Mouse (Mus musculus) right cerebral cortex, adult 18-20 months (tissue): Measurements from ENCODE around the gene H1f0.

ENCODE experiments used
- DNase-seq: peaks from one replicate; pipeline ENCODE4 v3.0.0; 2022; ENCODE audit warnings: mixed read lengths

H1f0 gene

DNA sequence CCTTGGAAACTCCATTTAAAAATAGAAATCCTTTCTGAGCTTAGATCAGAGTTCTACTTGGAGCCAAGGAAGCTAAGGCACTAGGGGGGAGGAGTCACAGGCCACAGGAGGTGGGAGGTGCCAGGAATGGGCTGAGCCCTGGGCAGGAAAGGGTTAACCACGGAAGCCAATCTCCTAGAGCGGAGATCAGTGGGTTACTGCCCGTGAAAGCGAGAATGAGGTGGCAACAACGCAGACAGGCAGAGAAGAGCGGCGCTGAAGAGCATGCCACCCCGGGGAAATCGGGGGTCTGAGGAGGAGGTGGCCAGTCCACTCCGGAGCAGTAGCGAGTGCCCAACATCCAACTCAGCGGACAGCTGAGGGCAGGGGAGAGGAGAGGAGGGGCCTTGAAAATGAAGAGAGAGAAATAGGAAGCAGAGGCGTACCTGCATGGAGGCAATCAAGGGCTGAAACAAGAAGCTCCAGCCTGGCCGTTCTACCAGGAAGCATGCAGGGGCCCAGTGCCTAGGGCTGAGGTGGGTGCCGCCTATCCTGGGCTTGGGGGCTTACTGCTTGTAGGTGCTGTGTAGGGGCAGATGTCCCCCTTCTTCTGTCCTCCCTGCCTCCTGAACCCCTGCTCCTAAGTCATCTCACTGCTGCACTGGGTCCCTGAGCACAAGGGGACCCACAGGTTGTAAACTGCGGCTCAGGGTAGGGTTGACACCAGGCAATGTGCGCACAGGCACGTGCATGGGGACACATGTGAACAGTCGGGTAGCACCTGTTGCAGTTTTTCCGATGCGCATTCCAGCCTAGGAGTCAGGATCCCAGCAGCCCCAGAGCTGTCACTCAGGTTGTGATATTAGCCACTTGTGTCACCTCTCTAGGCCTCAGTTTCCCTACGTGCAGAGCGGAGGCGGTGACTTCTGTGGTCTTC is 12.5 kb downstream of the H1f0 start:
- no peak for DNase-seq

DNA sequence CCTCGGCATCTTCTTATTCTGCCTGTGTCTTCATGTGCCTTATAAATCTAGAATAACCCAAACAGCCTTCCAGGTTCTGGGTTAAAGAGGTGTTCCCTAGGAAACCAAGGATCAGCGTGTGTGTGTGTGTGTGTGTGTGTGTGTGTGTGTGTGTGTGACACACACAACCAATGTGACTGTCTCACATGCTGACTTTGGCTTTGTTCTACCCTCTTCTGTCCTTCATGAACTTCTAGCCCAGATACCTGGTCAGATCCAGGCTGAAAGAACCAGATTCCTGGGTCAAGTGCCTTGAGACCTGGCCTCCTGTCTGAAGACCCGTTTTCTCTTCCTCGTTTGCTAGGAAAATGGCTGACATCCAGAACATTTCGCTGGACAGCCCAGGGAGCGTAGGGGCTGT is 13.3 kb downstream of the H1f0 start, which contains the start of gene Galr3:
Gene Galr3, plus strand, starts transcription at position 301 of the 400 bp plus-strand sequence.
- no peak for DNase-seq

DNA sequence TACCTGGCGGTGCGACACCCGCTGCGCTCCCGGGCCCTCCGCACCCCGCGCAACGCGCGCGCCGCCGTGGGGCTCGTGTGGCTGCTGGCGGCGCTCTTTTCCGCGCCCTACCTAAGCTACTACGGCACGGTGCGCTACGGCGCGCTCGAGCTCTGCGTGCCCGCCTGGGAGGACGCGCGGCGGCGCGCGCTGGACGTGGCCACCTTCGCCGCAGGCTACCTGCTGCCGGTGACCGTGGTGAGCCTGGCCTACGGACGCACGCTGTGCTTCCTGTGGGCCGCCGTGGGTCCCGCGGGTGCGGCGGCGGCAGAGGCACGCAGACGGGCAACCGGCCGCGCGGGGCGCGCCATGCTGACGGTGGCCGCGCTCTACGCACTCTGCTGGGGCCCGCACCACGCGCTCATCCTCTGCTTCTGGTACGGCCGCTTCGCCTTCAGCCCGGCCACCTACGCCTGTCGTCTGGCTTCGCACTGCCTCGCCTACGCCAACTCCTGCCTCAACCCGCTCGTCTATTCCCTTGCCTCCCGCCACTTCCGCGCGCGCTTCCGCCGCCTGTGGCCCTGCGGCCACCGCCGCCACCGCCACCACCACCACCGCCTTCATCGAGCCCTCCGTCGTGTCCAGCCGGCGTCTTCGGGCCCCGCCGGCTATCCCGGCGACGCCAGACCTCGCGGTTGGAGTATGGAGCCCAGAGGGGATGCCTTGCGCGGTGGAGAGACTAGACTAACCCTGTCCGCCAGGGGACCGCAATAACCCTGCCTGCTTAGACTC is 14.7 kb downstream of the H1f0 start:
- DNase-seq, result peak; percentile 75

DNA sequence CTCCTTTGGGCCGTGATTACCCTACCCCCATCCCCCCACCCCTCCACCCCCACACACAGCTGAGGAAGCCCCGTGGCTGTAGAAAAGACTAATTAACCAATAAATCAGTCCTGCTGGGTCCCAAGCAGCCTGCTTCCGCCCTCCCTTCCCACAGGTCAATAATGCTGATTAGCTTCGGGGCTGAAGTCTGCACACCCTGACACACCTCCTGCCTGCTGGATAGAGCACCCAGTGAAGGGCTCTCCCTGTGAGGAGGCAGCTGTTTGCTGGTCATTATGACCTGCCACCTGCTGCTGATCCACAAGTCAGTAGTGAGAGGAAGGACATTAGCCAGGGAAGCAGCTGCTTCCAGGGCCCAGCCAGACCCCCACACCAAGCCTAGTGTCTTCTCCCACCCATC is 16.6 kb downstream of the H1f0 start:
- DNase-seq, result no peak

DNA sequence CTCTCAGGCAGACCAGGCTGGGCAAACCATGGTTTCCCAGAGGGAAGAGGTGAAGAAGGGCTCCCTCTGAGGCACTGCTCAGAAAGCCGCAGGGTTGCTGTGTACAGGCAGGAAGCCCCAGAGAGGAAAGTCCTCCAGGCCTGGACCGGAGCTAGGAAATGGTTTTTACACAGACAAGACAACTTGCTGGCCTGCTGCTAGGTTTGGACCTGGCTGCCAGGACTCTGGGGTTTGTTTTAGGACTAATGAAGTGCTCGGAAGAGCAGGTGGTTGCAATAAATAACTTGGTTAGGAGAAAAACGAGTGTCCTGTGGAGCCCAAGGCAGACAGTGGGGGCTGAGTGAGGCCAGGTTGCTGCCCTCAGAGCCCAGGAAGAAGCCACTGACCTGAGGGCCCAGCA is 19.9 kb downstream of the H1f0 start:
- no peak for DNase-seq

DNA sequence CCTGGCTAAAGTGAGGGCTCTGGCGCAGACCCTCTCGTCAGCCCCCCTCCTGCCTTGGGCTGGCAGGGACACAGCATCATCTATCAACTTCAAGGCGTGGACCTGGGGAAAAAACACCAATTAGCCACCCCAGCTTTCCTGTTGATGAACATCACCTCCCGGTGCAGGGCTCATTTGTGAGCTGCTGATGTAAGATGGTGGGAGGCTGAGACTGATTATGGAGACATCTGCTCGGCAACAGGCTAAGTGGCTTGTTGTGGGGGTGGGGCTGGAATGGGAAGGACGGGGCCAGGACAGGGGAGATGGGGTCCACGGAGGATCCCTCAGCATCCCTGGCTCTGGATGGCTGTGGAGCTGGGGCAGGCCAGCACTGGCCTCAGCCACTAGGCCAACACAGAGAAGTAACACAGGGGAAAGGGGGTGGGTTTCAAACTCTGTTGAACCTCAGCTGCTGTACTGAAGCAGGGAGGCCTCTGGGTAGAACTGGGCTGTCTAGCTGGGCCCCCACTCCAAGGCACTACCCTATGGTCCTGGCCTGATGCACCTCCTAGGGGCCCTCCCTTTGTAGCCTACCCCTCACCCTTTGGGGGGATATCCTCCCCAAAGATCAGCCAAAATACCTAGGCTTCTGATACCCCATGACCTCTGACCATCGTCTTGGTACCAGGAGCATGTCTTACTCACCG is 22.1 kb downstream of the H1f0 start:
- DNase-seq, result no peak

DNA sequence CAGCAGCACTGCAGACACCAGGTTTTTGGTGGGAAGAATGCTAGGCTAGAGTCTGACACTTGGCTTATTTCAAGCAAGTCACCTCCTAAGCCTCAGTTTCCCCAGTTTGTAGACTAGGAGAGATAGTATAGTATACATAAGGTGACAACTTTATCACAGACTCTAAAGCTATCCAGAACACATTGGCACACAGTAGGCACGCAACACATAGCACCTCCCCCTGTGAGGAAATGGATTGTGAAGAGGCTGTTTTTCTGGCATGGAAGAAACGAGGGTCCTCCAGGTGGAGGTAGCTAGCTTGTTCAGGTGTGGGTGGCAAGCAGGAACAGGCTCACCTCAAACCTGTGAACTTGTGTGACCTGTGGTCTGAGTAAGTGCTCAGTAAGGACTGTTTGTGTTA is 22.7 kb downstream of the H1f0 start:
- no peak for DNase-seq

DNA sequence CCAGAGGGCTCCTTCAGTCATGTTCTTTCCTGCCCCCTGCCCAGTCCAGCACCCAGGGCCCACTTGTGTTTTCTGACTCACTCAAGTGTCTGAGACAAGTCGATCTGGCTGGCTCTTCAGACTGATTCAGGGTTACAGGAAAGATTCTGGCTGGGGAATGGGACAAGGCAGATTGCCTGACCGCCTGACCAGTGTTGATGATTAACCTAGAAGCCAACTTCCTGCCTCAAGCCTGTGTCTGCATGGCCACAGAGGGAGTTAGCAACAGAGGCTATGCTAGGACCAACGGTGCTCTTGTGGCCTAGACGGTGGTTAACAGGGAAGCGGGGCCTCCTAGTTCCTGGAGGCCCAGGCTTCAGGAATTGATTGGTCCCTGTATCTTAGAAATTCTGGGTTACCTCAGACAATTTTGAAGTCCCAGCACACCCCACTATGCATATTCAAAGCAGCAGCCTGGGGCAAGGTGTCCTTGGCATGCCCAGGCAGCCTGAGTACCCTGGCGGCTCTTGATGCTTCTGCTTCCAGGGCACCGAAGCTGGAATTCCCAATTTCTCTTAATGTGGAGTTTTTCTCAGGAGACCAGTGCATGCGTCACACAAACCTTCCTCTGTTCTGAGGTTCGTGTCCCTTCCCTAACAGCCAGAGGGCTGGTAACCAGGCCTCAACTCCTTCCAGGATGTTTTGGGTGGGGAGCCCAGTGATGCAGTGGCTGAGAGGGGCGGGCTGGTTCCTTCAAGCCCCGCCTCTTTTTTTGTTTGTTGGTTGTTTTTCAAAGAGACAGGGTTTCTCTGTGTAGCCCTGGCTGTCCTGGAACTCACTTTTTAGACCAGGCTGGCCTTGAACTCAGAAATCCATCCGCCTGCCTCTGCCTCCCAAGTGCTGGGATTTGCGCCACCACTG is 23.5 kb downstream of the H1f0 start:
- no peak for DNase-seq

DNA sequence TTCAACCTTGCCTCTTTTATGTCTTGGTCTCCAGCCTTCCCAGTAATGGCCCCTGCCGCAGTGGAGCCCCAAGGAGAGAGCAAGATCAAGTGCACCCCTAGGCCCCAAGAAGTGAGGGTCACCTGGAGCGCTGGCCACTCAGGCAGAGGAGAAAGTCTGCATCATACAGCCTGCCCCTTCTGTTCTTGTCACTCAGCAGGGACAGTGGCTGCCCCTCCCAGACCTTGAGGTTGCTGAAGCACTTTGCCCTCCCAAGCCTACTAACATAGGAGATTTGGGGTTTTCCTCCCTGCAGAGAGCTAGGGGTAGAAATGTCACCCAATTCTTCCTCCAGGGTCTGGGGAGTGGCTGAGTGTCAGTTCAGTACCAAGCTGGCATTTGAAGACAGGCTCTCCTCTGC is 24.1 kb downstream of the H1f0 start:
- DNase-seq, result no peak

DNA sequence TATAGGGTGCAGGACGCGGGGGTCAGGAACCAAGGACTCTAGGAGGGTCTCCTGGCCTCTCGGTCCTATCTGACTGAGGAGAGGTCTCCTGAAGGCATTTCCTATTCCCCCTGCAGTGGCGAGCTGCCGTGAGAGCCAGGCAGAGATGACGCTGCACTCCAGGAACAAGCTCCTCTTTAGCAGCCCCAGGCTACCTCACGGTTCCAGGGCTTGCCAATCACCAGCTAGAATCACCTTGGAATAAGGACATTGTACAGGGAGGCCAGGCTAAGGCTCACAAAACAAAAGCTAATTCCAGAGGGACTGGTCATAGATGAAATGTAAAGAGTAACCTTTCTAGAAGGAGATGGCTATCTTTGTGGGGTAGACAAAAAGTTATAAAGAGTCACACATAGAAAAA is 28.4 kb downstream of the H1f0 start:
- no peak for DNase-seq

DNA sequence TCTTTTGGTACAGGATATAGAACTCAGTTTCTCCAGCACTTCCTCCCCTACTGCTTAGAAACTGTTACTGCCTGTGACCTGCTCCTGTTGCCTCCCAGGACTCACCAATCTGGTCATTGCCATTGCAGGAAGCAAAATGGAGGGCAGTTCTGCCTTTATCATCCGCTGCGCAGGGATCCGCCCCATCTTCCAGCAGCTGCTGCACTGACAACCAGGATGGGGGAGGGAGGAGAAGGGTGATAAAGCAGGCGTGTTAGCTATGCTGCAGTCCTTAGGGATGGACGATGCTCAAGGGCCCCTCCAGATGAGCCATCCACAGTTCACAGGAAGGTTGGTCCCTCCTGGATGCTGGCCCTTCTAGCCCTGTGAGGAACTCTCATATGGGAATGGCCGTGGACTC is 29.6 kb downstream of the H1f0 start:
- DNase-seq, result no peak

DNA sequence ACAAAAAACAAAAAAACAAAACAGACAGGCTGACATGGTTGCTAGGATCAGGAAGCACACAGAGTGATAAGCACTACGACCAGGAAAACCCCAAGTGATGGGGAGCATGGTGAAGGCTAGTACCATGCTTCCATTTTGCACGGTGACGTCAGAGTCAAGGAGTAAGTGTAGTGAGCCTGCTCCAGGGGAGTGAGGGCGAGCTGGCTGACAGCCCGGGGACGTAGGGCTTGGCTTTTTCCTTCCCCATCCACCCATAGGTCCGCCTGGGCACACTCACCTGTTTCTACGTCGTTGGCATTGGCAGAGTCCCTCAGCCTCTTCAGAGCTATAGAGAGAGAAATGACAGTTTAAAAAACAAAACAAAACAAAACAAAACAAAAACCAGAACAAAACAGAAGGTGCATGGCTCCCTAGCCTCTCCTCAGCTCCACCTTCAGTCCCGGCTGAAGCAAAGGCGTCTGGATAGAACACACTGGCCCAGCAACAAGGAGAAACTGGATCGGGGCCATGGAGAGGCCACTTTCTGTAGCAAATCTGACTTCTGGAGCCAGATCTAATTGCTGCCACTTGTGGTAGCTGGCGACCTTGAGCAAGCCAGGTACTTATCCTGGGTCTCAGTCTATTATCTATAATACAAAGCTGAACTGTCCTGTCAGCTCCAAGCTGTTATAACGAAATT is 32.8 kb downstream of the H1f0 start:
- DNase-seq, result no peak

DNA sequence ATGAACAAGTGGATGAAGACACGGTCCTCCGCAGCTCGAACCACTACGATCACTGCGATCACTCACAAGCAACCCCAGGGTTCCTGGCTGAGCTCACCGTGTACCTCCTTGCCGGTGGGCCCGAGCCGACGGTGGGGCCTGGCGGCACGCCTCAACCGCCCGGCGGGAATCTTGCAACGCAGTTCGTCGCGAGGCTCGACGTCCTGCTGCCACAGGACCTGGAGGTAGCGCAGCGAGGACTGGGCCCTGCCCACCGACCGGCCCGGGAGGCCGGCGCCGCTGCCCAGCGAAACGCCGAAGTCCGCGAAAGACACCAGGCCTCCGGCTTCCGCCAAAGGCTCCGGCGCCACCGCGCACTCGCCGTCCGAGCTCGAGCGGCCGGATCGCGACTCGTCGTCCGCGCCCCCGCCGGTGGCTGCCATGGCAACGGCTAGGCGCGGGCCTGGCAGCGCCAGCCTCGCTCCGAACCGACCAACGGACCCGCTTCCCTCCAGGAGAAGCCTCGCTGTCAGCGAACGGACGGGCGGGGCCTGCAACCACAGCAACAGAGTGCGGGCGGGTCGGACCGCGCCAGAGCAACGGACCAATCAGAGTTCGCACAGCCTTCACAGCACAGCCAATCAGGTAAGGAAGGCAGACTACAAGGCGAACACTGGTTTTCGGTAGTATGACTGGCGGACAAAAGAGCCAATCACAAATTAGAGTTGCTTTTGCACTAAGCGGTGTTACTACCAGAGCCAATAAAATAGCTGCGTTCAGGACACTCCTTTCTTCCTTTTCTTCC is 34.3 kb downstream of the H1f0 start, which contains the start of gene Ankrd54:
Gene Ankrd54, minus strand, starts transcription at position 518 of the 784 bp plus-strand sequence.
- peak; percentile 100 for DNase-seq

DNA sequence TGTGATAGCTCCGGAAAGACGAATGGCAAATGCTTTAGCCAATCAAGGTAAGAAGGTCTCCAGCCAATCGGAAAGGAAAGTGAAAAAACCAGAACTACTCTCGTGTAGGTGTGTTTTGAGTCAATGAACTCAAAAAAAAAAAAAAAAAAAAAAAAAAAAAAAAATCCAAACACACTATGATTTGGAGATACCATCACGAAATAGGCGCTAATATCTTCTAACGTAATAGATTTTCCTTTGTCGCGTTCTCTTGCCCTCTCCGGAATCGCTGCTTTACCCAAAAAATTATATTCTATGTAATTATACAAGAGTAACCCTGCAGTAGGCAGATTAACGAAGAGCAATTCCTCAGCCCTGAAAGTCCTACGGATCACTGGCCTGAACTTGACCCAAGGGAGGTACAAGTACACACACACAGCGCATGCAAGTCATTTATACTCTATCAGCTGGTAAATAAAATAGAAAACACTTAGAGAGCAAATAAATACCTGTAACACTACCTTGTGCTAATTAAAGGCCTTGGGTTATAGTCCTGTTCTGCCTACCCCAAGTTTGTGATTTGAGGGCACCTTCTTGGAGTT is 35.0 kb downstream of the H1f0 start:
- no peak for DNase-seq

DNA sequence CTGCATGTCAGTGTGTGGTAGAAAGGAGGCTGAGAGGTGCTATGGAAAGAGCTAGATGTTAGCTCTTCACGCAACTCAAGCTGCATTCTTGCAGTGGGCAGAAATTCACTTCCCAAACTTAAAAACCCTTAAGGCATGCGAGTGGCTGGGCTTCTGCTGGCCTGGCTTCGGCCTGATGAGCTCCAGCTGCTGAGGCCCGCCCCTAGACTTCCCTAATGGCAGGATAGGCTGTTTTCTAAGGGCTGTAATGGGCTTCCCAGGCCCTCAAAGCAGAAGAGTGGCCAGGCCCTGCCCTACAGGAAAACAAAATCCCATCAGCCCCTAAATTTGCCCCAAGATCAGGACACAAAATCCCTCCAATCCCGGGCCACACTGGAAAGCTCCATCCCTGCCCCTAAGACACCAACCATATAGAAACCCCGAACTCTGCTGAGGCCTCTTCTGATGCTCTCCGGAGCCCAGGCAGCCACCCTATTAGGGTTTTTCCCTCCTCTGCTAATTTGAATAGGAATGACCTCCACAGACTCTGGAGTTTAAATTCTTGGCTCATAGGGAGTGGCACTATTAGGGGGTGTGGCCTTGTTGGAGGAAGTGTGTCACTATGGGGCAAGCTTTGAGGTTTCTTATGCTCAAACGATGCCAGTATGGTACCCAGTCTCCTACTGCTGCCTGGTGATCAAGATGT is 37.0 kb downstream of the H1f0 start:
- no peak for DNase-seq

DNA sequence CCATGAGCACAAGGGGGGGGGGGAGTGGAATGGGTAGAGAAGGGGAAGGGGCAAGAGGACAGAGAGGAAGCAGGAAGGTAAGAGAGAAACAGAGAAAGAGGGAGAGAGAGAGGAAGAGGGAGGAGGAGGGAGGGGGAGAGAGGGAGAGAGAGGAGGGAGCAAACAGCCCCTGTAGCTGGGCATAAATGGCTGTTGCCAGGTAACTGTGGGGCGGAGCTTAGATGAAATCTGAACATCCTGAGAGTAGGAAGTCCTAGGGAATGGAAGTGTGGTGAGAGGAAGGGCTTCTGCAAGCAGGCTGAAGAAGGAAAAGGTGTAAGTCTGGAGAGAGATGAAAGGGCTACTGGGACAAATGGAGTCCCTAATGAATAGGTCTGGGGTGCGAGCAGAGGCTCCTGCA is 38.0 kb downstream of the H1f0 start:
- no peak for DNase-seq

DNA sequence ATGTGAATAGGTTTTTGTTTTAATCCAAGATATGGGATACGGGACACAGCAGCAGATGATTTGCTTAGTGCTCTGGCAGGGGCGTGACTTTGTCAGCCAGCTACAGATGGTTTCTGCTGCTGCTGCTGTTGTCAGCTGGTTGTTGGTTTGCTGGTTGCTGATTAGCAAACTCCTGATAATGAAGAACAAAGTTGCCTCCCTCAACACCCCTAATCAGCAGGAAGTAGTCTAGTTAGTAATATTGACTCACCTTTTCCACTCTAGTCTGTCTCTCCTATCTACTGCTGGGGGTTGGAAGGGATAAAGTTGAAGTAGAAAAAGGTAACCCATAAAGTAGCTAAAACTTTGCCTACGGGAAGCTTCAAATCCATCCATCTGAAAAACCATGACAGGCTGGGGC is 39.4 kb downstream of the H1f0 start:
- no peak for DNase-seq

DNA sequence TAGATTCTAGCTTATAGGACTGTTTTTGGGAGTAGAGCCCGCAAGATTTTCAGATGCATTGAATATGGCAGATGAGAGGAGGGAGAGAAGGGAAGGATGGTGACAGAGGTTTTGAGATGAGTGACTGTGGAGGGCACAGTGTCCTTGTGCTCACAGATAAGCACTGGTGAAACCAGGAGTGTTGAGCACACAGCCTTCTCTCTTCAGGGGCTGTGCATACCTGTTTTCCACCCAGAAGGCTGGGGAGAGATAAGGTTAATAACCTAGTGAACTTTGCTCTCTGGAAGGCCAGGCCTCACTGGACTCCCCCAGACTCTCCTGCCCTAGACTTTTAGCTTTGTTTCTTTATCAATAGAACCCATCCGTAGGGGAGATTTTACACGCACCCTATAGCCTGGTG is 40.2 kb downstream of the H1f0 start:
- no peak for DNase-seq

DNA sequence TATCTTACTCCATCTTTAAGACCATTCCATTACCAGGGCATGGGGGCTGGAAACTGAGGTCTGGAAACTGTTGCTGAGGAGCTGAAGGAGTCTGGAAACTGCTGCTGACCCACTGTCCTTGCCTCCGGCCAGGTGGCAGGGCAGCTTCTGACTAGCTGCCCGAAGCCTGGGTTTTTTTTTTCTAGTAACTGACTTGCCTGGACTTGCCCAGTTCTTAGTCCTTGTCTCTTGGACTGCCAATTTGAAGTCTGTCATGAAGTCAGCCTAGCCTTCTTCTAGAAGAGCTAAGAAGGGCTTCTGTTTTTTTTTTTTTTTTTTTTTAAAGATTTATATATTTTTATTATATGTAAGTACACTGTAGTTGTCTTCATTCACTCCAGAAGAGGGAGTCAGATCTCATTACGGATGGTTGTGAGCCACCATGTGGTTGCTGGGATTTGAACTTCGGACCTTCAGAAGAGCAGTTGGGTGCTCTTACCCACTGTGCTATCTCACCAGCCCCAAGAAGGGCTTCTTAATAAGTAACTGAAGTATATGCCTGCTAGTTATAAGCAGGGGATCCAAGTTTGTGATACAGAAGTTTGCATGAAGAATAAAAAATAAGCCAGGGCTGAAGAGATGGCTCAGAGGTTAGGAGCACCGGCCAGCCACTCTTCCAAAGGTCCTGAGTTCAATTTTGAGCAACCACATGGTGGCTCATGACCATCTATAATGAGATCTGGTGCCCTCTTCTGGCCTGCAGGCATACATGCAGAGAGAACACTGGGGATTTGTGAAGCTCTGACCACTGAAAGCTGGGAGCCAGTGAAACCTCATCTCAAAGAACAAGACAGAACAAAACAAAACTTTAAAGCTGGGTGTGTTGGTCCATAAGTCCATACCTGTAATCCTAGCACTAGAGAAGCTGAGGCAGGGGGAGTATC is 43.1 kb downstream of the H1f0 start:
- peak; percentile 23 for DNase-seq
